Mouse (Mus musculus) layer of hippocampus, adult 9-10 months (tissue): Measurements from ENCODE around the gene Gak.

Experiments used
- DNase-seq: peaks from one replicate; pipeline ENCODE4 v3.0.0; 2022; ENCODE audit warnings: low spot score

Gak gene

DNA sequence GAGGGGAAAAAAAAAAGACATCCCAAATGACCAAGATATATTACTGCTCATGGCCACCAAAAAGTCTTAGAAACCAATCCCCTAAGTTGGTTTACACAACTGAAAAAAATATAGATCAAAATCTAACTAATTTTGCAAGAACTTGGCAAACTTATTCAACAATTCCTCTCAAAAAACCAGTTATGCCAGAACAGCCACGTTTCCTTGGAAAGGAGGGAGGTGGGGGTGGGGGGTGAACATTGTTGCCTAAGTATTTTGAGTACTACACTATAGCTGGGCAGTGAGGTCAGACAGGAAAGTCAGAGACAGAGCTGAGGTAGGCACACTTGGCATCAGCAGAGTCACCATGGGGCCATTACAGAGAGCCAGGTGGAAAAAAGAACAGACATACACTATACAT is 29.6 kb downstream of the Gak start:
- DNase-seq: no peak

DNA sequence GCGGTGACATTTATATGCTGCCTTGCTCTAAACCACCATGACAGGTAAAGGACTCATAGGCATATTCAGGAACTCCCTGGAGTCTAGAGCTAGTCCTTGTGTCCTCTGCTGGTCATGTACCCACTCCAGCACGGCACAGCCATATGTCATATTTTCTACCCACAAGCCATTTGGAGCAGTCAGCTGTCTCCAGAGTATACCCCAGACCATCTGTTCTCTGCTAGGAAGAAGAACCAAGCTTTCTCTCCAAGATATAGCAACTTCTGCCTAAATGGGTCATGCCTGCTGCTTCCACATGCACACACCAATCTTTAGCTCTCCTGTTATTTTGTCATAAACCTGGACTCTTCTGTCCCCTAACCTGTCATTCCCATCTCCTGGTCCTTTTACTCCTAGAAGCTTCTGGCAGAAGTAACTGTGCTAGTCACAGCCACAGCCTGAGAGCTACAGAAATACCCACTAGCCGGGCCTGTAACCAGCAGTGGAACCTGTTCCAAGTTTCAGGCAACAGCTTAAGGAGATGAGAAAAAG is 48.1 kb downstream of the Gak start:
- DNase-seq: peak; percentile 52

DNA sequence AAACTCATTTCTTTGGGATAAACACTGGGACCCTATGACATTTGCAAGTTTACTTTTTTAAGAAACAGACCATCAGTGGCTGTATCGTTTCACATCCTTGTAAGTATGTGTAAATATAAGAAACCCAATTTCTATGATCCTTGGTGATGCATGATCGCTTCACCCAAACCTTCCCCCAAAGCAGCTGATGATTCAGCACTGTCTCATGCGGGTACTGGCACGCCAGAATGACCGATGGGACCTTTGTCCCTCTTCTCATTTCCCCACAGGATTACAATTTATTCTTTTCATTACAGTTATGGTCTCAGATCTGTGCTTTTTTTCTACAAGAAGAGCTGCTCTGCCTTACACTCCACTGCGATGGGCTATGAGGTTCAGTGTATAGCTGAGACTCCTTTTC is 56.5 kb downstream of the Gak start:
- DNase-seq: no peak

DNA sequence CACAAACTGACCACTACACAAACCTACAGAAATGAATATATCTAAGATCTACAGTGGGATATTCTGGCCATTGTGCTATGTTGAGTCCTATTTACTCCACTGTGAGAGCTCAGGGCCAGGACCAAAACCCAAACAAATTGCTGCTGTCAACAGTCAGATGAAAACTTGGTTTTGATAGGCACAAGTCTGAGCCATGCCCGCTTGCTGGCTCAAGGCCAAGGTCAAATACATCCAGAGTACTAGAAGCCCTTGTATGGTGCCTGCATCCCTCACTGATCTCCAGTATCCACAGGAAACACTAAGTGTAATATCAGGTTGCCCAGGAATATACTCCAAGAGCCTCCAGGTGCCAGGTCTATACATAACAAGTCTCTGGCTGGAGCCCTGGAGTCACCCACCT is 58.6 kb downstream of the Gak start:
- no peak for DNase-seq

DNA sequence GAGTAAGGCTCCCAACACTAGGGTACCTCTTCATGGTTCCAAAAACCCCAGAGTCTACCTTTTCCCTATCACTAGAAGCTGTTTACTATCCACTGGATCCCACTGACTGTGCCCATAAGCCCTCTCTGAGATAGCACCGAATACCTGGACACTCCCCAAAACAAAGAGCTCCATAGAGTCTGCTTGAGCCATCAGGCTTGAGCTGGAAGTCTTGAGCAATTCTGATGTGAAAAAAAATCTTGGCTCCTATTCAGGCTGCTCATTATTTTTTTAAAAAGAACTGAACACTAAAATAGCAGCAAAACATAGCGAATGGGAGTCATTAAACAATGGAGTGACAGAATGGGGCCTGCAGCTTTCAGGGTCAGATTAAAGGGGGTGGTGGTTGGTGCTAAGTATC is 62.5 kb downstream of the Gak start:
- DNase-seq: no peak

DNA sequence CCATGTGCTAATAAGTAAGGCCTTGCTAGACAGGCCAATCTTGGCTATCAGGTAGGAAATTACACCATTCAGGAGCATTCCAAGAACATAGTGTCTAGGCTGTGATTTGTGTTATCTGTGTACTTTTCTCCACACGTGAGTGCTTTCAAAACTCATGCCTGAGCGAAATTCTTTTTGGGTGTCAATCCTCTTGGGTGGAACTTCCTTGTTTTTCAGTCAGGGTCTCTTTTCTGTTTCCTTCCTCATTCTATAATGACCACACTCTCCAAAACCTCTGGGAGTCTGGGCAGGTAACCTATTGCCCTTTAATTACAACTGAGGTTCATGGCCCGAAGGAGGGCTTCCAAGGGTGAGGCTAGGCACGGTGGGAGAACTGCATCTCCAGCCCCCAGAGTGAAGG is 63.0 kb downstream of the Gak start:
- DNase-seq: no peak

DNA sequence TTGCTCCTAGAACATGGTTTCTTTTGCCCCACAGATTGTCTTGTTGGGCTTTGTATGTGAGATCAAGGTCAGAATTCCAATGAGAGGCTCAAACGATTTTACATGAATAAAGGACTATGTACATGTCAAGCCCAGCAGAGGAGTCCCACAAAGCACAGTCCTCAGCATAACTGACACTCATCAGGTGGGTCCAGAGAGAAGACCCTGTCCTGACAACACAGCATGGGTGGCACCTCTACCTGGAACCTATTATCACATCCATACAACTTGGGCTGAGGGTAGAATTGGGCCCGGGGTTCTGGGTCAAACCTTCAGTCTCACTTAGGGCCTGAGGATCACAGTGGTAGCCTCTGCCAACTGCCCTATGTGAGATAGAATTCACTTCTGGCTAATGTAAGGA is 64.2 kb downstream of the Gak start:
- no peak for DNase-seq

DNA sequence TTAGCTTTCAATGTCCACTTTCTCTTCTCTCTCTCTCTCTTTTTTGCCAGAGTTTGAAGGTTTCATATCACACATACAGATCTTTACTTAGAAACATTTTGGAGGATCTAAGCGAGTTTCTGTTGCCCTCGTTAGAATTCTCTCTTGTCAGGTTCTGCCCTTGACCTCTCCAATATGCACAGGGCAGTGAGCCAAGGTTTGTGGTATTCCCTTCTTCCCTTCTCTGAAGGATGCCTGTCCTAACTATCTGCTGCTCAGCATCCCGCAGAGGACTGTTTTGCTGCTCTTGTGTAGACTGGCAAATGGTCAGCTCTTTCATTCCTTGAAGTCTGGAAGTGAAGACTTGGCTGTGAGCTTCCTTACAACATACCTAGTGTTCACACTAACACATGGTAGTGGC is 65.2 kb downstream of the Gak start:
- no peak for DNase-seq

DNA sequence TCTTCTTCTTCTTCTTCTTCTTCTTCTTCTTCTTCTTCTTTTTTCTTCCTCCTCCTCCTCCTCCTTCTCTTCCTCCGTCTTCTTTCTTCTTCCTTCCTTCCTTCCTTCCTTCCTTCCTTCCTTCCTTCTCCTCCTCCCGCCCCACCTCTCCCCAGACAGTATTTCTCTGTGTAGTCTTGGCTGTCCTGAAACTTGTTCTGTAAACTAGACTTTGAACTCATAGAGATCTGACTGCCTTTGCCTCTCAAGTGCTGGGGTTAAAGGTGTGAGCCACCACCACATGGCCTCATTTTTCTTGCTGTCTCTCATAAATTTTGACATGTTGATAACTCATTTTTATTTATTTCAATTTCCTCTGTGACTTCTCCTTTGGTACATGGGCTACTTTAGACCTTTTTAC is 67.1 kb downstream of the Gak start:
- no peak for DNase-seq

DNA sequence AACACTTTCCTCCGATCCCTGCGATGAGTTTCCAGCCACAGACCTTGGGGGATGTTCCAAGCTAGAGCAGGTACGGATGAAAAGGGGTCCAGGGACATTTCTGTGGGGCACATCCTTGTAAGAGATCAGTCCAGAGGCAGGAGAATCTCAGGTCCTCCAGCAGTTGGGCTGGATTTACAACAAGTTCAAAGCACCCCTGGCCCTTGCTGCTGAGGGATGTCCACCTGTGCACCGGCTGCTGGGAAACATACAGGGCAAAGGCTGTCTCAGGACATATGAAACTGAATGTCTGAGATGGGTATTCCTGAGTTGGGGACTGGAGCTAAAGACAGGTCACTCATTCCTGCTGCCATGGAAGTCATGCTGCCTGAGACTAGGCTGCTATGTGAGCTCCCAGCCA is 72.6 kb downstream of the Gak start:
- no peak for DNase-seq

DNA sequence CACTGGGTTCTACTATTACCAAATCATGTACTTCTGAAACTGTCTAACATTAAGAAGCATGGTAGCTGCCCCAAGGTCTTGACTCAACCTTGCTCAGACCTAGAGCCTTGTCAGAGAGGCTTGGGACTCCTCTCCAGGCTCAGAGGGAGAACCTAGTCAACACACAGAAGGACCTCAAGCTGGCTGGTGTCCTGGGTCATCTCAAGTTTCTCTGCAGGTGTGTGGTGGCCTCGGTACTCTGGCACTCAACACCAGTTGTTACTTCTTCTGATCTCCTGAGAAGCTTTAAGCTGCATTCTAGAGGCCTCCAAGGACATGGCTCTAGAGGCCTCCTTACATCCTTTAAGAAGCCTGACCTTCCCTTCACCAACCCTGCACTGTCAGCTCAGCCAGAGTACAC is 75.5 kb downstream of the Gak start:
- DNase-seq: no peak

DNA sequence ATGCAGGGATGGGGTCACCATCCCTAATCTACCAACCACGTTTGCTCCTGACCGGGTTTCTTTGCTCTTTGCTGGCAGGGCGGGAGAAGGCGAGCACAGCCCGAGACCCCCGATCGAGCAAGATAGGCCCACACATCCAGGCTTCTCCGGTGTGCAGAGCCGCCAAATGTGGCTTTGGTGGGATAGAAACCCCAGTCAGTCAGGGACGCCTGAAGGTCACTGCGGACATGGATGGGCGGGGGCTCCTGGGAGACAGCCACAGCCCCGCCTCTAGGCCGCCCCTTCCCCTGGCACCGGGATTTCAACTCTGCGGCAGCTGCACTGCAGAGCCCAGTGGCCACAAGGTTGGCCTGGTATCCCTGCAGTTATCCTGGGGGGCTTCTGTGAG is 79.4 kb downstream of the Gak start:
- DNase-seq: no peak

DNA sequence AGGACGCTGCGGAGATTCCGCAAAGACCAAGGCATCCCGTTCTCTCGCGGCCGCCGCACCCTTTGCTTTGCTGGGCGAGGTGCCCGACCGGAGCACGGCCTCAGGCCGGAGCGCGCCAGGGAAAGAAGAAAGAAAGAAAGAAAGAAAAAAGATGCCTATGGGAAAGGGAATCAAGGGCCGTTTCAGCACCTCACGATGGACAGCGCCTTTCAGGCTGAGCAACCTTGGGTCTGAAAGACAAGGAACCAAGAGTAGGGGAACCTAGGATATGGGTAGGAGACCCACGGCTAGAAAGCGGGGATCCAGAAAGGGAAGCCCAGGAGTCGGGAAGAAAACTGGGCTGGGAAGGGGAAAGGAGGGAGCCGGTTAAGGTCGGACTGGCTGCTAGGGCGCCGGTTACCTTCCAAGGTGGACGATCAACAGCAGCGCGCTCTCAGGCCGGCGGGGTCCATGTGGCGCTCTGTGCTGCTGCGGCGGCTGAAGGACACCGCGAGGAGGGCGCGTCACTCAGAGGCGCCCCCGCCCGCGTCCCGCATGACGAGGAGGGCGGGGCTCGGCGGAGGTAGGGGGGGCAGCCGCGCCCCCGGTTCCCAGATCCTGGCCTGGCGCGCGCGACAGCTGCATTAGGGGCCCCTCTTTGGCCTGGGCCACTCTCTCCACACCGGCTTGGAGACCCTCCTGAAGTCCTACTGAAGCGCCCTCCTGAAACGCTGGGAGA is 79.9 kb downstream of the Gak start, which contains the start of gene Cplx1:
TSS of gene Cplx1 (minus strand) at position 536 of the 718 bp plus-strand sequence.
- no peak for DNase-seq

DNA sequence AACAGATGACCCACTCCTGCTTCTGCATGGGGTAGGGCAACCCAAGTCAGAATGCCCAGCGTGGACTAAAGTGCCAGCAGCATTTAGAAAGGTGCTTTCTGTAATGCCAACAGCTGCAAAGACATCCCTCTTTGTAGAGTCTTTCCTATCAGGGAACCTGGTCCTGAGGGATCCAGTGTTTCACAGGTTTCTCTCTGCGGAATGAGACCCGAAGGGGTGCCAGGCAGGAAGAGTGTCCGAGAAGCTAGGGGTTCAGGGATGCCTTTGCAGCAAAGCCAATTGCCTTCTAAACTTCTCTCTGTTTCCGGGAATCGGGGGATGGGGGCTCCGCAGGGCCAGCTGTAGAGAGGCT is 80.4 kb downstream of the Gak start:
- no peak for DNase-seq

DNA sequence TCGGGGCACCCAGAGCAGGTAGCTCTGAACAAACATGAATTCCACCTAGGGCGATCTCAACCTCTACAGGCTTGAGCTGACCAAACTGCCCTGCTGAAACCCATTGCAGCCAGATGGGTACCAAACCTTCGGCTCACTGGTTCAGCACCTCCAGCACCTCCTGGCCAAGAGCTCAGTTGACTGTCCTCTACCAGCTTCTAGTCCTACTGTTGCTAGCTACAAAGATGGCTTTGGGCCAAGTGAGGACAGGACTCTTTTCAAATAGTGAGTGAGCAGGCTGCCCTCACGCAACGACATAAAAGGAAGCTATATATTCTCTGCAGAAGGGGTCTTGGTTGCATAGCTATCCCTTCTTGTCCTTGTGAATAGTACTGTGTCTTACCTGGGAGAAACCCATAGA is 81.9 kb downstream of the Gak start:
- DNase-seq: no peak

DNA sequence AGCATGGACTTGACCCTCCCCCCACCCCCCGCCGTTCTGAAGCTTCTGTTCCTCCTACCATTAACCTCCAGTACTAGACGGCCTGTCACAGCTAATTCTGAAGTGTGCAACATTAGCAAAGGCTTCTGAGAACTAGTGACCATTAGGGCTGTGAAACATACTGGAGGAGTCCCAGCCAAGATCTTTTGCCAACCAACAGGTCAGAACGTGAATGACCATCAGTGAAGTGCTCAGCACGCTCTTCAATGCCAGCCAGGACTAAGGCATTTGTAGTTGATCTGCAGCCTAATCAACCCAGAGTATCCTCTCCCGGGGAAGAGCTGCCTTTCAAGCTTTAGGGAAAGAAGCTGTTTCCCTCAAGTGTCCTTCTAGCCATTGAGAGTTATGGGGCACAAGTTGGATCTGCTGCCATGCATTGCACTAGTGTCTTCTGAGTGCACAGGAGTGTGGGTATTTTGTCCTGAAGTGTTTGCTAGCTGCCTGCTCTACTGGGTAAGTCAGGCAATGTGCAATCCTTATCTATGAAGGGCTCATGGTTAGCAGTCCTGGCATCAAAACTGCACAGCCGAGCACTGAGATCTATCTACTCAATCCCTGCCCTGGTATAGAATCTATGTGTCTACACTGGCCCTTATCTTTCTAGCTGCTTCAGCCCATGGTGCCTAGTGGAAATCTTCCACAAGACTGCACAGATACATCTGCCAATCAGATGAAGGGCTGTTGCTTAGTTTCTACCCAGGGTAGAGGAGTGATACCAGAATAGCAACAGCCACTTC is 85.9 kb downstream of the Gak start:
- DNase-seq: no peak

DNA sequence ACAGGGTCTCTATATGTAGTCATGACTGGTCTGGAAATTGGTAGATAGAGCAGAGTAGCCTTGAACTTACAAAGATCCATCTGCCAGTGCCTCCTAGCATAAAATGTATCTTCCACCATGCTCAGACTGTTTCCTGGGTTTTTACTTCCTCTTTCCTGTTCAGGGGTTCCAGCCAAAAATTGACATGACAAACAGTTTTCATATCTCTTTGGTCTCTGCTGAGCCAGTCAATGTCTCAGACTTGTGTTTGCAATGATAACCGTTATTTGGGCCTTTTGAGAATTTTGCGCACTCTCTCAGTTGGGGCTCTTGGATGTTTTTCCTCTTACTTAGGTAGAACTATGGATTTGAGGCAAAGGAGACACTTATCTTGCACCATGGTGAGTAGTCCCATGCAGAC is 95.4 kb downstream of the Gak start:
- no peak for DNase-seq

DNA sequence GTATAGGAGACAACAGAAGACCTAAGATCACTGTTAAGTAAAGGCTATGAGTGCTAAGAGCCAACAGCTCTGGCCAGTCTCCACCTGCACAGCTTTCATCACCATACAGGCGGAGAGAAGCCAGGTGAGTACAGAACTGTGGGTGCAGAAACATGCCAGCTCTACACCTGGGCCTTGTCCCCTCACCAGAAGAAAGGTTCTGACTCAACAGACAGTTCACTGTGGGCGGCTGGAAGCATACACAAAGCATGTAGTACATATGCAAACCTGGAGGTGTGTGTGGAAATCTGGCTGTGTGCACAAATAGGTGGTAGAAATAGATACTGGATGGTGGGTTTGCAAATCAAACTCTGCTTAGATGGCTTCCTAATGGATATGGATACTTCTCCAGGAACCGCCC is 107.0 kb downstream of the Gak start:
- DNase-seq: no peak

DNA sequence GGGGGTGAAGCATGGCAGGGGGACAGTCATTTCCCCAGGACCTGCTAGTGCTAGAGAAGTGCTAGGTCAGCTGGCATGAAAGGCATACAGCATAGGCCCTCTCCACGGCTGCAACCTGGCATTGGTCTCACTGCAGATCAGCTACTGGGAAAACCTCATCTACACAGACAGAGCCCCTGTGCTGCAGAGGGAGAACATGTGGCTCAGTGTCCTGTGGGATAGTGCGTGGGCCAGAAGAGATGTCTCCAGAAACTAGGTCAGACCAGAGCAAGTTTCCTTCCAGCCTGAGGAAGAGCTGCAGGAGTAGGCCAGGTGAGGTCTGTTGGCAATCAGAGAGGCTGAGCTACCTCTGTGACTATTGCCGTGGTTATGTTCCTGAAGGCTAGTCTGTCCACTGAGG is 107.7 kb downstream of the Gak start:
- no peak for DNase-seq

DNA sequence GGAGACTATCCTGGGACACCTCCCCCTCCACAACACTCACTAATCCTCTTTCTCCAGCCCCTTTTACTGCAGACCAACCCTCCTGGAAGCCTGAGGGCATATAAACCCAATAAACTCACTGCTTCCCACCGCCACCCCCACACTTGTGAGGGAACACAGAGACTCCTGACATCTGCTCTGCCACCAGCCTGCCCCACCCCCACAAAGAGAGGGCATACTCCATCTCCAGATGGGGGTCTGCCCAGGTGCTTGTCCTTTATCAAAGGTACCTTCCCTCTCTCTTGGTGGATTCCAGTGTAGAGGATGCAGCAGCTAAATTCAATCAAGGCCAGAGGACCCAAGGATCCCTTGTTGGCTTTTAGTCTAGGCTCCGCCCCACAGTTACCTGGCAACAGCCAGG is 108.5 kb downstream of the Gak start:
- DNase-seq: no peak

DNA sequence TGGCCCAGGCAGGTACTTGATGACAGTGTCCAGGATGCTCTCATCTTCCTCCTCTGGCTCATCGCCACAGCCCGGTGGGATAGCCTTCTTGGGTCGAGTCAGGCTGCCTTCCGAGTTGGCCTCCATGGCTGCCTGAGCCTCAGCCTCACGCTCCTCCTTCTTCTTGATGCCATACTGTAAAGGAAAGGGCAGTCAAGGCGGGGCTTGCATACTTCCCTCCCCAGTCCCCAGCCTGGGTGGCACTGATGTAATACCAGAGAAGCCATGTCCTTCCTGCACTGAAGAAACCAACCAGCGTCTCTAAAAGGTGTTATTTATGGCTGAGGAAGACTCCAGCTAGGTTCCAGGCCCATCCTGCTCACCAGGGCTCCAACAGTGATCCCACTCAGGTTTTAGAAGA is 109.4 kb downstream of the Gak start:
- no peak for DNase-seq
